Mouse (Mus musculus) embryonic fibroblast, embryonic 13.5 days (primary cell): ENCODE results near the gene Cluh. TPM values are rescaled to one million over a fixed set of nuclear protein-coding genes. Genes with fewer than 3 reads are reported as not detected.

ENCODE experiments used
- H3K27ac ChIP-seq: 2 replicates; pipeline ENCODE4 v1.5.1; 2012; ENCODE audit warnings: low read length, control low read depth, inconsistent platforms; ENCODE audit not compliant: insufficient read depth
- H3K4me1 ChIP-seq: 2 replicates; pipeline ENCODE4 v1.6.1; 2011; ENCODE audit warnings: low read length; ENCODE audit not compliant: control insufficient read depth, insufficient read depth
- H3K4me3 ChIP-seq: 2 replicates; pipeline ENCODE4 v1.5.1; 2011; ENCODE audit warnings: mild to moderate bottlenecking, control low read depth, low read length; ENCODE audit not compliant: insufficient read depth
- CTCF ChIP-seq: IDR thresholded peaks from 2 replicates; pipeline ENCODE4 v1.5.1; 2011; ENCODE audit warnings: mild to moderate bottlenecking, control low read depth, low read length, moderate library complexity, borderline replicate concordance; ENCODE audit not compliant: insufficient read depth
- POLR2A ChIP-seq: IDR thresholded peaks from 2 replicates; pipeline ENCODE4 v1.6.1; 2011; ENCODE audit warnings: low read depth, mild to moderate bottlenecking, control low read depth, low read length, moderate library complexity
- polyA plus RNA-seq: library from polyadenylated mRNA; stranded (reverse); fragments of >200 nt; gene quantifications from 2 replicates; pipeline ENCODE4 v1.2.4, GENCODE M21; 2011; ENCODE audit warnings: low read depth; ENCODE audit not compliant: missing spikeins, insufficient read length

The Cluh gene
- 32.6 and 36.4 TPM in 2 replicates for polyA plus RNA-seq

DNA sequence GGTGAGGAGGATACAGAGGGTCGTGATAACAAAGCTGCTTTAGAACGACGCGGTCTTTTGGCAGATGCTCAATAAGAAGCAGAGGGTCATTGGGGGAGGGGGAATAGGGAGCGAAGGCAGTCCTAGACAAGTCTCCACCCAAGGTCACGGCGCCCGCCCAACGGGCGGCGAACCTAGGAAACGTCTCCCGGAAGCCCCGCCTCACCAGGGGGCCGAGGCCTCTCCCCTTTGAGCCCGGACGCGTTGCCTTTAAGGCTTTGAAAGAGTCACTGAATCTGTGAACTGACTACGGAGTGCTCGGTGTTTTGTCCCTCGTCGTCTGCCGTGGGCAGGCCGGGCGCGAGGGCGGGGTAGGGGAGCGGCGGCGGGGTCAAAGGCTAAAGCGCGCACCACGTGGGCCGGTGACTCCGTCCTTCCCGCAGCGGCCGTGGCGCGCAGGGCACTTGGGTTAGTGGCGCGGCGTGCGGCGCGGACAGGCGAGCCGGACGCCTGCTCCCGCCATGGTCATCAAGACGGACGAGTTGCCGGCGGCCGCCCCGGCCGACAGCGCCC lies at the start of gene Cluh:
TSS of gene Cluh (plus strand) at position 401 of the 552 bp plus-strand sequence.
- H3K4me3 ChIP-seq = peak within 1 kb of the TSS; percentile 87

DNA sequence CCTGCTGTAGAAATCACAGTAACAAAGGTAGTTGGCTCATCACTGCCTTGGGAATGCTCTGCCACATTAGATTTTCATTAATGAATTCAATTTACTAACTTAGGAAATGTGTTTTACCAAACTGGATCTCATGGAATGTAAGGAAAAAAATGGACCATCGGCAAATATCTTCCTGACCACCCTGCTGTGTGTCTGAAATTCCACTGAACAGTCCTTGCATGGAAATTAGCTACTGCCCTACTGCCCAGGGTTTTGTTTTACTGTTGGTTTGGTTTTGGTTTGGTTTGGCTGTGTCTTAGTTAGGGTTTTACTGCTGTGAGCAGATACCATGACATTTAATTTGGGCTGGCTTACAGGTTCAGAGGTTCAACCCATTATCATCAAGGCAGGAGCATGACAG lies 47.0 kb upstream of the Cluh start:
- no peaks in the 10 kb centered on the region for H3K4me1 ChIP-seq
- H3K27ac ChIP-seq = no peak overlapping the region
- TF ChIP-seq CTCF (no peak), POLR2A (no peak)
- H3K4me3 ChIP-seq = no peak overlapping the region

More for the DNA sequence above, at the start of gene Cluh:
- Histone ChIP-seq H3K27ac (peak within 1 kb of the TSS; percentile 49), H3K4me1 (peaks cover 7% of the 10 kb centered on the region; the same call in 1 of the 2 replicates)
- TF ChIP-seq POLR2A = peak; percentile 64
- TF ChIP-seq CTCF = no peak

DNA sequence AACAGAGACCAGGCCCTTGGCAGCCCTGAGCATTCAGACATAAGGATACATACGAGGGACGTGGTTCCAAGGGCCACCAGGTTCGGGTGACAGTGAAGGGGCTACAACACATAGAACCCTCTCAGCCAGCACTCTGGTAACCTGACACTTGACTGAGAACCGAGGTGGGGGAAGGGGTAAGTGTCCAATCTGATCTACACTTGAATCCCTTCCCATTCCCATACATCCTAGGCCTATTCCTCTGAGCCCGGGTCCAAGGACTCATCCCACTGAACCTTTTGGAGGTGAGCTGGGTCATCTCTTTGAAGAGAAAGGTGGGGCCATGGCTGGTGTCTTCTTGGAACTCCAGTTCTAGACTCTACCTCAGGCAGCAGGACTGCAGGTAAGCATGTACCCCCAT lies 39.2 kb upstream of the Cluh start:
- Histone ChIP-seq H3K4me1 (no peaks in the 10 kb centered on the region), H3K4me3 (no peak overlapping the region), H3K27ac (no peak overlapping the region)
- no peak for TF ChIP-seq POLR2A
- no peak for TF ChIP-seq CTCF

DNA sequence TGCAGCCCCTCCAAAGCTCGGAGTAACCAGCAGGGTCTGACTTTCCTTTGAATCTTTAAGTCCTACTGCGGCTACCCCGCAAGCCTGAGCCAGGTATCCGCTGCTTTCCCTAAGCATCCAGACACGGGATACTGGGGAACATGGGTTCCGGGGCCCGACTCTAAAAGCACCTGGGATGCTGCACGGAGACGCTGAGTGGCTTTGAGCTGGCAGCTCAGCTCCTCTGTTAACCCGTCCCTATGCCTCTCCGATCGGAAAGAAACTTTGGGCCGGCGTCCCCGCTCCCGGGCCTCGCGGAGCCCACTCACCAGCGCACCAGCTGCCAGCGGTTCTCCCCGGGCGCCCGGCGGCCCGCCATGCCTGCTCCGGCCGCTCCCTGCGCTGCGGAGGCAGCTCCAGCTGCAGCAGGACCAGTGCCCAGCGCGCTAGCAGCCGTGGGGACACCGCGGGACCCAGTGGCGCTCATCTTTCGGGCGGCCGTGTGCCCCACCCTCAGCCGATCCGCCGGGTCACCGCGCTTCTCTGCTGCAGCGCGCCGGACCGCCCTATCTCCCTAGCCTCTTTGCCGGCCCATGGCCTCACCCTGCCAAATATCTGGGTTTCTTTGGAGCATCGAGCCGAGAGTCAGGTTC lies 38.6 kb upstream of the Cluh start, which contains the start of gene Rap1gap2:
TSS of gene Rap1gap2 (minus strand) at position 371 of the 632 bp plus-strand sequence.
- H3K4me1 ChIP-seq = no peaks in the 10 kb centered on the region
- peak within 1 kb of the TSS; percentile 11 for H3K4me3 ChIP-seq
- TF ChIP-seq POLR2A (no peak), CTCF (no peak)
- H3K27ac ChIP-seq = no peak within 1 kb of the TSS

DNA sequence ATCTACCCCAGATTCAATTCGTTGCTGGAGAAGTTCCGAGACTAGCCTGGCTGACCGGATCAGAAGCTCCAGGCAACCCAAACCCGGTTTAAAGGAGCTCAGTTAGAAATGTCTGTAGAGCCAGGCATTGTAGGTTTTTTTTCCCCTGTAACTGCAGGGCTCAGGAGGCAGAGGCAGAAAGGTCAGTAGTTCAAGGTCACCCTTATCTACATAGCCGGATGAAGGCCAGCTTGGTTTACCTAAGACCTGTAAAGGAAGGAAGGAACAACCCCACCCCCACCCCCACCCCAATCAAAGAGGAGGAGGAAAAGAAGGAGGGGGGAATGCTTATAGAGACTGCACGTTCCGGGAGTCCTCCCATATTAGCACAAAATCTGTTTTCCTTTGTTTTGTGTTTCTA lies 37.9 kb upstream of the Cluh start:
- TF ChIP-seq CTCF = no peak
- TF ChIP-seq POLR2A = no peak
- no peak overlapping the region for H3K27ac ChIP-seq
- H3K4me1 ChIP-seq = no peaks in the 10 kb centered on the region
- no peak overlapping the region for H3K4me3 ChIP-seq

DNA sequence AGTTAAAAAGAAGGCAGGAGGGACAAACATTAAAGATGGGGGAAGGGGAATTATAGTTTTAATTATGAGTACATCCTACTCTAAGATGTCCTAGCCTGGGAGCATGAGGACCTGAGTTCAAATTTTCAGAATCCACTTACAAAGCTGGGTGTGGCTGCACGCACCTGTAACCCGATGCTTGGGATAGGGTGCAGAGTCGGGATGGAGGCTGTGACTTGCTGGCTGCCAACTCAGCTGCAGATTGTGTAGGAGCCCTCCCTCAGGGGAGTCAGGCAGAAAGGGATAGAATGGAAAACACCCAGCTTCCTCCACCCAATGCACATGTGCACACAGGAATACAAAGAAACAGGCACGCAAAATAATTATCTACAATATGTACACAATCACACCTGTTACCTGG lies 35.9 kb upstream of the Cluh start:
- H3K4me3 ChIP-seq = no peak overlapping the region
- H3K4me1 ChIP-seq = no peaks in the 10 kb centered on the region
- H3K27ac ChIP-seq = no peak overlapping the region
- TF ChIP-seq CTCF (no peak), POLR2A (no peak)

DNA sequence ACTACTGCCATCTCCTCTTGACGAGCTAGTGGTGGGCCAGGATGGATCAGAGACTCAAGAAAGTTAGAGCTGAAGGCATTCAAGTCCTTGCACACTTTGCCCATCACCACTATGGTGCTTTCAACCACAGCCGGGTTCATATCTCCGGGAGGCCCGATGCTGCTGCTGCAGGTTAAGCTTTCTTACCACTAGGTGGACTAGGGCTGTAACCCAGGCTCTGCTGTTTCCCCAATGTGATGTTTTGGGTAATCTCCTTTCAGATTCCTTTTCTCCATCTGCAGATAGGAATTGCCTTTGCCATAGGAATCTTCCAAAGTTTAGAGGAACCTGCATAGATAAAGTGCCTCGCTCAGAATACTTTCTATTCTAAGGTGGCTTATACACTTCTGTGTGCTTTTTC lies 33.7 kb upstream of the Cluh start:
- H3K27ac ChIP-seq = no peak overlapping the region
- no peak overlapping the region for H3K4me3 ChIP-seq
- no peaks in the 10 kb centered on the region for H3K4me1 ChIP-seq
- TF ChIP-seq CTCF (no peak), POLR2A (no peak)

DNA sequence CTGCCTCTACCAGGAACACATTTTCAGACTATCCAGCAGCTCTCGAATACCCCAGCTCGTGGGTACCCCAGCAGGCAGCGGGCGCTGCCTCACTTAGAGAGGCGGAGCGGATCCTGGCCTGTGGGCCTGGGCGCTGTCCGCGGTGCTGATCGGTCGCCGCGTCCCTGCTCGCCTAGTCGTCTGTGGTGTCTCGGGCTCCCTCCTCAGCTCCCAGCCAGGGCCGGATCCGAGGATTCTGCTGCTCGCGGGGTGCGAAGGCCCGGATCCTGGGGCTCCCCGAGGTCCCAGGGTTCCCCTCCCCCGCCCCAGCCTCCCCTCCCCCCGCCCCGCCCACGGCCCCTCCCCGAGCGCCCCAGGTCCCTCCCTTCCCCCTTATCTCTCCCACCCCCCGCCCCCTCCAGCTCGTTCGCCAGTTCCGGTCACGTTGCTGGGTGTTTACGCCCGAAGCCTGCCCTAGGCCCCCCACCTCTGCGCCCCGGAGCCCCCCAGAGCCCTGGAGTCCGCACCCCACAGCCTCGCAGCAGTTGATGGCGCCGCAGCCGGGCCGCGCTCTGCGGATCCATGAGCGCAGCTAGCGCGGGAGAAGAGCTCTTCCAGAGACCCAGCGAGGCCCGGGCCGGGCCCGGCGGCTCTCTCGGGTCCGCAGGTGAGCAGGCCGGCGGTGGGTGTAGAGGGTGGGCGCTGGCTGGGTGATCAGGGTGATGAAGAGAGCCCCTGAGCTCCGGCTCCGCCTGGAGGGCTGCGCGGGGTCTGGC lies 29.9 kb upstream of the Cluh start, which contains the start of gene Ccdc92b:
TSS of gene Ccdc92b (plus strand) at position 405 of the 755 bp plus-strand sequence.
- Histone ChIP-seq H3K27ac (no peak within 1 kb of the TSS), H3K4me1 (no peaks in the 10 kb centered on the region), H3K4me3 (no peak within 1 kb of the TSS)
- TF ChIP-seq CTCF (no peak), POLR2A (no peak)

DNA sequence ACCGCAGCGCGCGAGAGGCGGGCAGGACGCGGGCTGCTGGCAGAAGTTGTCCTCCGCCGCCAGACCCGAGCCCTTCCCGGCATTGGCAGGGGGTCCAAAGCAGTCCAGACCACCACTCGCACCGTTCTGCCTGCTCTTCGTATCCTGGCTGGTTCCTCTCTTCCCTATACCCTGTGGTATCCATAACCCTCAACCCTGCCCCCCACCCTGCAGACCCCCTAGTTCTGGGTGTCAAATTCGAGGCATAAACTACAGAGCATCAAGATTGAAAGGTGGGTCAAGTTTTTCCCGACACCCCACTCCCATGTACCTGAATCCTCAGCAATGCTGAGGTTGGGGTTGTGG lies 29.4 kb upstream of the Cluh start:
- no peaks in the 10 kb centered on the region for H3K4me1 ChIP-seq
- no peak overlapping the region for H3K4me3 ChIP-seq
- TF ChIP-seq POLR2A (no peak), CTCF (no peak)
- no peak overlapping the region for H3K27ac ChIP-seq
